Mouse (Mus musculus): Measurements from ENCODE around the gene Camsap2.

GRCm38 (mm10) chr1:136355651-136356050, 9.7 kb upstream of the Camsap2 start:
- TF ChIP-seq CTCF (IDR thresholded peaks at IDR 0.05; ENCODE audit: control insufficient read depth, insufficient read depth, insufficient read length) (no peak), MAX (IDR thresholded peaks at IDR 0.05) (no peak), MYOG (IDR thresholded peaks at IDR 0.05; ENCODE audit: control insufficient read depth, extremely low read depth, insufficient read length) (no peak), MYOD1 (IDR thresholded peaks at IDR 0.05; ENCODE audit: control insufficient read depth, insufficient read length, low read depth) (no peak), USF1 (IDR thresholded peaks at IDR 0.05; ENCODE audit: low read depth) (no peak)

Data from C2C12 (cell line).